ENCODE assay signal across 8 mouse cellular contexts in genomic region chr15:79833251-79834050, GRCm38 (mm10). TPM values are rescaled to one million over a fixed set of nuclear protein-coding genes. Genes with fewer than 3 reads are reported as not detected.
DNase-seq lines count a peak whose midpoint lies in the region; ATAC-seq lines count a peak whose summit lies in the region.

No protein-coding gene starts in this region.

- WGBS in liver, embryonic 16.5 days (ENCODE audit: insufficient replicate concordance) = under 1% methylated on average over 41 of the region's 41 CpGs

- H3K4me3 ChIP-seq in liver, embryonic 16.5 days (ENCODE audit: low read depth, low read length) = peak overlapping the region; percentile 71

- no peaks in the 10 kb centered on the region; the same call in 1 of the 2 replicates for H3K36me3 ChIP-seq in liver, embryonic 16.5 days (ENCODE audit: control insufficient read depth, insufficient read depth)

- no peak overlapping the region for H3K27ac ChIP-seq in liver, embryonic 16.5 days (ENCODE audit: low read length)

- peak; percentile 53 for DNase-seq in ovary, postnatal 36 days (ENCODE audit: low spot score)
- no peak for DNase-seq in ovary, adult 18-20 months (ENCODE audit: low spot score)
- peak; percentile 20 to 43 for DNase-seq in adrenal gland, postnatal 36 days
- peak; percentile 47 for DNase-seq in retina, embryonic 14.5 days (ENCODE audit: low spot score)
- no peak for DNase-seq in natural killer cell, adult 2 months (ENCODE audit: low spot score in 2 of 2)

- H3K9me3 ChIP-seq in liver, embryonic 16.5 days (replicated peaks; ENCODE audit: control insufficient read depth, low read length) = no peaks in the 10 kb centered on the region

- peak overlapping the region; percentile 80 for H3K4me2 ChIP-seq in liver, embryonic 16.5 days (ENCODE audit: low read depth, low read length)

- H3K4me1 ChIP-seq in liver, embryonic 16.5 days (ENCODE audit: control insufficient read depth, low read depth, low read length) = peaks cover 7% of the 10 kb centered on the region

- H3K27me3 ChIP-seq in liver, embryonic 16.5 days (ENCODE audit: control insufficient read depth, insufficient read depth, low read depth, low read length) = no peaks in the 10 kb centered on the region

- peak overlapping the region; percentile 64 for H3K9ac ChIP-seq in liver, embryonic 16.5 days (ENCODE audit: low read depth, low read length)

- ATAC-seq in erythroblast, adult 5-6 weeks (replicated peaks; ENCODE audit: low FRiP score, poor library complexity, severe bottlenecking) = peak; percentile 13
- peak; percentile 2 for ATAC-seq in inflammation-experienced regulatory T-cells, adult 6 months
- ATAC-seq in liver, embryonic 16.5 days (ENCODE audit: low read depth) = 0 out of 2 replicates have a peak, but pooled peaks have one; percentile 20

RNA-seq across cellular contexts. Expression of gene Npcd, which starts 0.6 kb away (rescaled TPM):
- 1 to 10 TPM; 1.1 to 2.2 TPM for total RNA-seq in adrenal gland, postnatal 36 days (2021)
- total RNA-seq in erythroblast, adult 5-6 weeks (2015; ENCODE audit: low replicate concordance) = not detected in 2 replicates
- total RNA-seq in erythroblast, adult 5-6 weeks (2017; ENCODE audit: low replicate concordance) = 0.34 TPM in 1 of 2 replicates, not detected in the other
- not detected for polyA plus RNA-seq in inflammation-experienced regulatory T-cells, adult 6 months (2017; shearing (Covaris generic))
- not detected in 2 replicates for polyA plus RNA-seq in liver, embryonic 16.5 days (2015; fragmentation: Nextera tagmentation; extraction: Ambion mirVana)

RNA-seq across cellular contexts. Expression of gene Cbx6, which starts 1.0 kb away (rescaled TPM):
- 10 to 100 TPM; 55.8 to 57.4 TPM for total RNA-seq in adrenal gland, postnatal 36 days (2021)
- total RNA-seq in erythroblast, adult 5-6 weeks (2015; ENCODE audit: low replicate concordance) = 2.7 and 4.0 TPM in 2 replicates
- 6.6 and 8.1 TPM in 2 replicates for total RNA-seq in erythroblast, adult 5-6 weeks (2017; ENCODE audit: low replicate concordance)
- 10 to 100 TPM; 10.5 to 13.1 (median 10.9) TPM for polyA plus RNA-seq in inflammation-experienced regulatory T-cells, adult 6 months (2017; shearing (Covaris generic))
- 5.8 and 6.3 TPM in 2 replicates for polyA plus RNA-seq in liver, embryonic 16.5 days (2015; fragmentation: Nextera tagmentation; extraction: Ambion mirVana)

RNA-seq across cellular contexts. Expression of gene Nptxr, which starts 28.9 kb away (rescaled TPM):
- 1 to 10 TPM; 6.0 to 6.7 TPM for total RNA-seq in adrenal gland, postnatal 36 days (2021)
- total RNA-seq in erythroblast, adult 5-6 weeks (2015; ENCODE audit: low replicate concordance) = 0.19 TPM in 1 of 2 replicates, not detected in the other
- total RNA-seq in erythroblast, adult 5-6 weeks (2017; ENCODE audit: low replicate concordance) = 0.17 TPM in 1 of 2 replicates, not detected in the other
- polyA plus RNA-seq in inflammation-experienced regulatory T-cells, adult 6 months (2017; shearing (Covaris generic)) = 1 to 10 TPM in 1 of 3 experiments, under 1 TPM in 1, not detected in 1; 0.15 to 1.1 TPM
- 0.07 and 0.14 TPM in 2 replicates for polyA plus RNA-seq in liver, embryonic 16.5 days (2015; fragmentation: Nextera tagmentation; extraction: Ambion mirVana)

RNA-seq across cellular contexts. Expression of gene Dnal4, which starts 55.8 kb away (rescaled TPM):
- 10 to 100 TPM; 19.5 to 22.9 TPM for total RNA-seq in adrenal gland, postnatal 36 days (2021)
- 4.2 TPM in 1 of 2 replicates, not detected in the other for total RNA-seq in erythroblast, adult 5-6 weeks (2015; ENCODE audit: low replicate concordance)
- total RNA-seq in erythroblast, adult 5-6 weeks (2017; ENCODE audit: low replicate concordance) = 0.68 and 1.7 TPM in 2 replicates
- polyA plus RNA-seq in inflammation-experienced regulatory T-cells, adult 6 months (2017; shearing (Covaris generic)) = 1 to 10 TPM; 6.5 to 9.4 (median 8.6) TPM
- polyA plus RNA-seq in liver, embryonic 16.5 days (2015; fragmentation: Nextera tagmentation; extraction: Ambion mirVana) = 7.2 and 8.3 TPM in 2 replicates

RNA-seq across cellular contexts. Expression of gene Apobec3, which starts 58.0 kb away (rescaled TPM):
- 10 to 100 TPM; 14.5 to 15.7 TPM for total RNA-seq in adrenal gland, postnatal 36 days (2021)
- 79.8 and 80.1 TPM in 2 replicates for total RNA-seq in erythroblast, adult 5-6 weeks (2015; ENCODE audit: low replicate concordance)
- 73.5 and 75.2 TPM in 2 replicates for total RNA-seq in erythroblast, adult 5-6 weeks (2017; ENCODE audit: low replicate concordance)
- polyA plus RNA-seq in inflammation-experienced regulatory T-cells, adult 6 months (2017; shearing (Covaris generic)) = 100 to 1,000 TPM; 509 to 683 (median 543) TPM
- 33.1 and 35.2 TPM in 2 replicates for polyA plus RNA-seq in liver, embryonic 16.5 days (2015; fragmentation: Nextera tagmentation; extraction: Ambion mirVana)

Comparison
In these comparisons a context has a peak if more than half of its experiments do, and no peak if none do; other contexts are left out.
1. DNase-seq: peak in ovary, postnatal 36 days (single experiment), adrenal gland, postnatal 36 days (2 of 2) and retina, embryonic 14.5 days (single experiment); none in ovary, adult 18-20 months (single experiment) and natural killer cell, adult 2 months (0 of 2).
2. RNA of gene Cbx6, which starts 1.0 kb away (total RNA-seq): 55.8 to 57.4 TPM in adrenal gland, postnatal 36 days; 2.7 to 8.1 TPM in erythroblast, adult 5-6 weeks; every median in the first group is over 4 times any median in the second.
3. RNA of gene Nptxr, which starts 28.9 kb away (total RNA-seq): 6.0 to 6.7 TPM in adrenal gland, postnatal 36 days; 0.17 to 0.19 TPM in erythroblast, adult 5-6 weeks; every median in the first group is over 4 times any median in the second.
4. Peak in every context shown above with its lines, with median percentiles within 50 percentile points of each other: ATAC-seq.